Mouse (Mus musculus) limb, embryonic 14.5 days (tissue): ENCODE measurements around the gene 4930444G20Rik. TPM values are rescaled to one million over a fixed set of nuclear protein-coding genes. Genes with fewer than 3 reads are reported as not detected.
"Not testable (repeated sequence)": the region's sequence is repeated elsewhere in the genome, so short reads cannot be mapped to it uniquely, and the experiment has no call there.

Experiments used
- ATAC-seq: fragments of 200-750 bp; cut with Nextera tagmentation; 2 replicates; pipeline ENCODE4 v1.8.0; 2017; ENCODE audit warnings: low read depth, moderate number of reproducible peaks, moderate TSS enrichment; ENCODE audit not compliant: low FRiP score
- DNase-seq: peaks from one replicate; pipeline ENCODE4 v3.0.0-alpha.2; 2015; ENCODE audit warnings: low spot score
- H3K27ac ChIP-seq: fragments of 300-500 bp; sonication (generic); replicated peaks from 2 replicates; pipeline ENCODE4 v1.5.1; 2014; ENCODE audit warnings: low read depth, mild to moderate bottlenecking, low read length, moderate library complexity, mixed read lengths
- H3K27me3 ChIP-seq: fragments of 300-500 bp; sonication (generic); 2 replicates; pipeline ENCODE4 v1.6.1; 2014; ENCODE audit warnings: low read length, mixed read lengths; ENCODE audit not compliant: control insufficient read depth, insufficient read depth
- H3K36me3 ChIP-seq: fragments of 300-500 bp; sonication (generic); 2 replicates; pipeline ENCODE4 v1.6.1; 2014; ENCODE audit warnings: mild to moderate bottlenecking, low read length, moderate library complexity, mixed read lengths; ENCODE audit not compliant: control insufficient read depth, insufficient read depth
- H3K4me1 ChIP-seq: fragments of 300-500 bp; sonication (generic); 2 replicates; pipeline ENCODE4 v1.6.1; 2014; ENCODE audit warnings: antibody characterized with exemption, low read length, mixed read lengths; ENCODE audit not compliant: control insufficient read depth, insufficient read depth
- H3K4me2 ChIP-seq: fragments of 300-500 bp; sonication (generic); replicated peaks from 2 replicates; pipeline ENCODE4 v1.6.1; 2014; ENCODE audit warnings: low read depth, mild to moderate bottlenecking, low read length, moderate library complexity; ENCODE audit not compliant: severe bottlenecking
- H3K4me3 ChIP-seq: fragments of 300-500 bp; sonication (generic); replicated peaks from 2 replicates; pipeline ENCODE4 v1.5.1; 2014; ENCODE audit warnings: low read length
- H3K9ac ChIP-seq: fragments of 300-500 bp; sonication (generic); 2 replicates; pipeline ENCODE4 v1.6.1; 2014; ENCODE audit warnings: mild to moderate bottlenecking, low read depth, low read length, moderate library complexity; ENCODE audit not compliant: severe bottlenecking
- H3K9me3 ChIP-seq: fragments of 300-500 bp; sonication (generic); 2 replicates; pipeline ENCODE4 v1.6.1; 2016; ENCODE audit warnings: low read length; ENCODE audit not compliant: control insufficient read depth
- POLR2A ChIP-seq: fragments of 200-500 bp; IDR thresholded peaks from 2 replicates; pipeline ENCODE4 v1.8.0; 2012; ENCODE audit warnings: inconsistent platforms, mild to moderate bottlenecking, moderate library complexity, borderline replicate concordance; ENCODE audit not compliant: insufficient read depth, insufficient read length; ENCODE audit errors: extremely low read depth
- WGBS: fragments of 180-500 bp; shearing (Covaris S2); extraction: QIAGEN DNeasy Blood & Tissue Kit; methylation state at CpG from one replicate; pipeline ENCODE4 v1.1.7; 2014; 5-methylcytosine and 5-hydroxymethylcytosine counted together
- polyA plus RNA-seq, 2 experiments: library from polyadenylated mRNA; depleted of rRNA in 1 of 2; stranded (reverse) in 1 of 2; unstranded in 1 of 2; fragments of >200 nt; fragmentation: Nextera tagmentation in 1 of 2; extraction: Ambion mirVana in 1 of 2; gene quantifications; 2 replicates each; pipeline versions ENCODE4 v1.2.1 to v1.2.3; 2012 to 2014

The 4930444G20Rik gene
- polyA plus RNA-seq, 2 experiments = not detected

DNA sequence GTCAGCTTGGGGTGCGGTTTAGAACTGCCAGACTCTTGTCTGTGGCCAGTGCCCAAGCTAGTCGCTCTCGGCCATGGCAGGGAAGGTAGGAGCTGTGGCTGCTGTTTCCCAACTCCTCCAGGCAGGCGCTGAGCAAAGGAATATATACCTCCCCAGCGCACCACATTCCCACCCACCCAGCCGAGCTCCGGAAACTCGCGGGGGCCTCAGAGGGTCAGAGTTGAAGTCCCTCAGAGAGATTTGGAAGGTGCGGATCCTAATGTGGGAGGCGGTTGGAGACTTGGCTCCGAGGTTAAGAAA lies 8.9 kb downstream of the 4930444G20Rik start:
- H3K4me1 ChIP-seq = no peaks in the 10 kb centered on the region
- no peak for TF ChIP-seq POLR2A
- no peak overlapping the region for H3K27ac ChIP-seq
- no peaks in the 10 kb centered on the region for H3K9me3 ChIP-seq
- H3K9ac ChIP-seq = peak overlapping the region; percentile 52; the same call in 1 of the 2 replicates
- no peaks in the 10 kb centered on the region for H3K36me3 ChIP-seq
- H3K4me2 ChIP-seq = peak overlapping the region; percentile 84
- DNase-seq (no peak), ATAC-seq (0 out of 2 replicates have a peak, but pooled peaks have one; percentile 13)
- WGBS = 19% methylated on average over 12 of the region's 12 CpGs
- no peaks in the 10 kb centered on the region for H3K27me3 ChIP-seq
- H3K4me3 ChIP-seq = peak overlapping the region; percentile 54

DNA sequence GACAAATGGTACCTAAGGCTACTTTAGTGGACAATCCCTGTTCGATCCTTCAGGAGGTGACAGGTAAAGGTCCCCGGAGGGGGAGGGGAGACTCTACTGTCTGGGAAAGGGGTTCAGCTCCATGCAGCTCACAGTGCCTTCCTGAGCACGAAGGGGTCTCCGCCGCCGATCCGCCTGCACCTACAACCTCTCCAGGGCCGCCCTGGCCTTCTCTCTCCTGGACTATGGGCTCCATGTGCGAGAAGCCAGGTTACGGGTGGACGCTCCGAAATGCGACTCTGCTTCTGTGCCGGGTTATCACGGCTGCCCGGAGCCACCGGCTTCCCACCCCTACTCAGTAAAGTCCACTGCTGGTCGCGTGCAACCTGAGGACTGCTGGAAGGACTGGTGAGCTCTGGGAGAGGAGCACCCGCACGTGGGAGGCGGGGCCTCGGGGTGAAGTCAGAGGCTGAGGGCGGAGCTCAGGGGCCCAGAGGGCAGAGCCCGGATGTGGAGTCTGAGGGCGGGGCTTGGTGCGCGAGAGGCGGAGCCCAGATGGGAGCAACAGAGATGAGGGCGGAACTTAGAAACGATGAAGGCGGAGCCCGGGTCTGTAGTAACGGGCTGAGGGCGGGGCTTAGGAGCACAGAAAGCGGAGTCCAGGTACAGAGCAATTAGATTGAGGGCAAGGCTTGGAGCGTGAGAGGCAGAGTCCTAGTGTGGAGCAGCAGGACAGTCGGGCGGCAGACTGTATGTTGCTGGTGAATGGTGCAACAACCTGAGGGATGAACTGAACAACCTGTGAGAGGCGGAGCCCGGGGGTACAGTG lies 9.5 kb downstream of the 4930444G20Rik start:
- Histone ChIP-seq H3K27me3 (no peaks in the 10 kb centered on the region), H3K4me2 (peak overlapping the region; percentile 84), H3K36me3 (no peaks in the 10 kb centered on the region), H3K9ac (peak overlapping the region; percentile 52), H3K4me3 (peak overlapping the region; percentile 54), H3K27ac (no peak overlapping the region), H3K9me3 (no peaks in the 10 kb centered on the region), H3K4me1 (no peaks in the 10 kb centered on the region)
- peak; percentile 99 for ATAC-seq
- peak; percentile 93 for DNase-seq
- WGBS = 10% methylated on average over 38 of the region's 41 CpGs
- 0 out of 2 replicates have a peak, but pooled peaks have one; percentile 2 for TF ChIP-seq POLR2A

DNA sequence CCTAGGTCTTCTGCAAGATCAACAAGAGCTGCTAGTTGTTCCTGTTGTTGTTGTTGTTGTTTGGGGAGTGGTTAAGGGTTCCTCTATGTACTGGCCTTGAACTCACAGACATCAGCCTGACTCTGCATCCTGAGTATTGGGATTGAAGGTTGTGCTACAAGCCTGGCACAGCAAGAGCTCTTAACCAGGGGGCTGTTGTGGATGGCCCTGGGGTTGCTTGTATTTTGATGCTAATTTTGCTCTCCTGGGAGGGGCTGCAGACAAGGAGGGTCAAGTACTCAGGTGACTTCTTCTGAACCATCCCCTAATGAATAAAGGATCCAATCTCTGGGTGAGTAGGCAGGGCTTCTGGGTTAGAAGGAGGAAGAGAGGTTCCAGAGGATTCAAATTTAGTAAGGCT lies 12.6 kb downstream of the 4930444G20Rik start:
- ATAC-seq (no peak), DNase-seq (no peak)
- Histone ChIP-seq H3K4me3 (no peak overlapping the region), H3K4me1 (no peaks in the 10 kb centered on the region), H3K27ac (no peak overlapping the region), H3K36me3 (no peaks in the 10 kb centered on the region), H3K9ac (no peak overlapping the region), H3K27me3 (no peaks in the 10 kb centered on the region), H3K4me2 (no peak overlapping the region), H3K9me3 (no peaks in the 10 kb centered on the region)
- TF ChIP-seq POLR2A = no peak

DNA sequence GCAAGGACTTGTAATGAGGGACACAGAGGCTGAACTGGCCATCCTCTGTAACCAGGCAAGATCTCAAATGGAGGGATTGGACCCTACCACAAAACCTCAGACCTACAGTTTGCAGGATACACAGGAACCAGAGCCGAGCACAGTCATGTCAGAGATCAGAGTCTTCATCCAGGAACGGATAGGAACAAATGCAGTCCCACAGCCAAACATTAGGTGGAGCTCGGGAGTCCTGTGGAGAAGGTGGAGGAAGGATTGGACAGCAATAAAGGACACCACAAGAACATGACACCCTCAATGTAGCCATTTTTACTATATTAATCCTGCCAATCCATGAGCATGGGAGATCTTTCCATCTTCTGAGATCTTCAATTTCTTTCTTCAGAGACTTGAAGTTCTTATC lies 31.6 kb downstream of the 4930444G20Rik start:
- not testable (repeated sequence) for H3K9ac ChIP-seq

DNA sequence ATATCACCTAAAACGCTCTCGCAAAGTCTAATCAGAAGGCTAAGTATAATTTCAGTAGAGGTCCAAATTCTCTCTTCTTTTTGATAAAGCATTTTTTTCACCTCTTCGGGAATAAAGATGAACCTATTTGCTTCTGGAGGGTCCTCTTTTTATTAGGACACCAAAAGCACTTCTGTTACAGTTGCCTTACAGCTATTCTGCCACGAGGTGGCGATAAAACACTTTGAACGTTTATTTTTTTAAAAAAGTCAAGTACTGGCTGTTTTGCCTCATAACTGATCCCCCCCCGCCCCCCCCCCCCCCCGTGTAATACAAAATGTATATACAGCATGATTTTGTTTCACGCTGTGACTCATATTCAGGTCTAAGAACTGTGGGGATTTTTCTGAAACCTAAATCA lies 33.6 kb downstream of the 4930444G20Rik start:
- Histone ChIP-seq H3K36me3 (no peaks in the 10 kb centered on the region), H3K9ac (no peak overlapping the region), H3K9me3 (no peaks in the 10 kb centered on the region), H3K27me3 (no peaks in the 10 kb centered on the region), H3K4me1 (no peaks in the 10 kb centered on the region), H3K27ac (no peak overlapping the region), H3K4me3 (no peak overlapping the region), H3K4me2 (no peak overlapping the region)
- ATAC-seq (no peak), DNase-seq (peak; percentile 25)
- WGBS = 11% methylated on average over 9 of the region's 9 CpGs
- no peak for TF ChIP-seq POLR2A

More for the DNA sequence above, 31.6 kb downstream of the 4930444G20Rik start:
- not testable (repeated sequence) for H3K4me1 ChIP-seq, DNase-seq, H3K4me2 ChIP-seq, H3K27ac ChIP-seq, H3K36me3 ChIP-seq, ATAC-seq, H3K9me3 ChIP-seq, H3K4me3 ChIP-seq, H3K27me3 ChIP-seq
- 5% methylated on average over 3 of the region's 3 CpGs for WGBS

DNA sequence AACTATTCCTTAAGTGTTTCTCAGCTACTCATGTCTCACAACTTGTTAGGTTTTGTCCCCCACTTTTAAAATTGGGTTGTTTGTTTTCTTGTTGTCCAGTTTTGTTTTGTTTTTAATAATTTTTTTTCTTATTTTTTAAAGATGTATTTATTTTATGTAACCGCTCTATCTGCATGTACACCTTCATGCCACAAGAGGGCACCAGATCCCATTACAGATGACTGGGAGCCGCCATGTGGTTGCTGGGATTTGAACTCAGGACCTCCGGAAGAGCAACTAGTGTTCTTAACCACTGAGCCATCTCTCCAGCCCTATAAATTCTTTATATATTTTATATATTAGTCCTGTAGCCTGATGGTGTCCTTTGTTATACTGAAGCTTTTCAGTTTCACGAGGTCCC lies 49.3 kb downstream of the 4930444G20Rik start:
- Histone ChIP-seq H3K9ac (no peak overlapping the region), H3K9me3 (no peaks in the 10 kb centered on the region), H3K27ac (no peak overlapping the region), H3K36me3 (no peaks in the 10 kb centered on the region), H3K4me1 (no peaks in the 10 kb centered on the region), H3K4me3 (no peak overlapping the region), H3K4me2 (no peak overlapping the region), H3K27me3 (no peaks in the 10 kb centered on the region)
- WGBS = 95% methylated on average over 4 of the region's 4 CpGs
- no peak for TF ChIP-seq POLR2A
- DNase-seq = no peak
- ATAC-seq = no peak
